In the genomic region with DNA sequence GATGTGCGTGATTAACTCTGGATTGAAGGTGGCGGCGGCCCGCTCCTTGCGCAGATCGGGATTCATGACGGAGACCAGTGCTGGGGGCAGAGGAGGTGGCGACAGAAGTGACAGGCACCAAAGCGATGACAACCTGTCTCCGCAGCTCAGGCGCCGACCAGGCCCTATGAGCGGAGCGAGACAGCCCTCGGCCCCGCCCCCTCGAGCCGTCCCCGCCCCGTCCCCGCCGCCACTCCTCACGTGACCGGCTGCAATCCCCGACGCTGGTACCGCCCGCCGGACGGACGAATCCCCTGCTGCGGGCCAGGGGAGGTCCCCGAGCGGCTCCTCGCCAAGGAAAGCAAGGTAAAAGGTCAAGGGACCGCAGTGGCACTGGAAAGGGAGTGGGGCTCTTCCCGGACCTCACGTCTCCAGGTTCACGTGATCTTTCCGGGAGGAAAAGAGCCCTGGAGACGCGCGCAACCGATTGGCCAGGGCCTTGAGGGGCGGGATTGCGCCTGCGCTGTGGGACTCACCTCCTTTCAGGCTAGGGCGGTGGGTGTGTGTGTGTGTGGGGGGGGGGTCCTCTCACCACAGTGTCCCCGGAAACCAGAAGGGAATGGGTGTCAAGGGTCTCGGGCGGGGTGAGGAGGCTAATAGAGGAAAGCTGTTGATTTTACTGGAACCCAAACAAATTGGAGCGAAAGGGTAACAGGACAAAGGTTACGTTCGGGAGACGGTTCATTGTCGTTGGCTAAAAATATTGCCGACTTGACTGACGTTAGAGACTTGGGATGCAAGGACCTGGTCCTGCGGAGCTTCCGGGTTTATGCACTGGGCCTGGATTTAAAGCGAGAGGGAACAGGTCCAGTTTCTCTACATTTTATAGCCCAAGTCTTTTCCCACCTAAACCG, we compare ENCODE assay signal across 8 mouse cellular contexts. TPM values are rescaled to one million over a fixed set of nuclear protein-coding genes. Genes with fewer than 3 reads are reported as not detected.
DNase-seq lines count a peak whose midpoint lies in the region; ATAC-seq and TF ChIP-seq lines count a peak whose summit lies in the region.

A gene (plus strand): TSS at position 217 of the 893 bp plus-strand sequence.
A gene (minus strand): TSS at position 407 of the 893 bp plus-strand sequence.

- H3K4me1 ChIP-seq in bone marrow, adult 2 months (ENCODE audit: control insufficient read depth, insufficient read depth, low read length) = peaks cover 1% of the 10 kb centered on the region
- H3K4me1 ChIP-seq in embryonic facial prominence, embryonic 15.5 days = peaks cover 26% of the 10 kb centered on the region
- H3K4me1 ChIP-seq in limb, embryonic 14.5 days (ENCODE audit: control insufficient read depth, insufficient read depth, low read length) = peaks cover 9% of the 10 kb centered on the region
- H3K4me1 ChIP-seq in midbrain, postnatal 0 days (ENCODE audit: insufficient read depth, low read length) = peaks cover 4% of the 10 kb centered on the region

- no peaks in the 10 kb centered on the region for H3K9me3 ChIP-seq in embryonic facial prominence, embryonic 15.5 days (replicated peaks)
- no peaks in the 10 kb centered on the region for H3K9me3 ChIP-seq in limb, embryonic 14.5 days (ENCODE audit: control insufficient read depth, low read length)
- H3K9me3 ChIP-seq in midbrain, postnatal 0 days (ENCODE audit: low read length) = no peaks in the 10 kb centered on the region

- ATAC-seq in embryonic facial prominence, embryonic 15.5 days (ENCODE audit: insufficient number of reproducible peaks, low FRiP score, low TSS enrichment, low read depth) = peak; percentile 98
- ATAC-seq in limb, embryonic 14.5 days (ENCODE audit: low FRiP score, low read depth) = peak; percentile 98
- peak; percentile 98 for ATAC-seq in midbrain, postnatal 0 days (ENCODE audit: low FRiP score)

- H3K4me3 ChIP-seq in bone marrow, adult 2 months (replicated peaks; ENCODE audit: control insufficient read depth, low read depth, low read length) = peak within 1 kb of the TSS; percentile 100
- H3K4me3 ChIP-seq in embryonic facial prominence, embryonic 15.5 days (replicated peaks) = peak within 1 kb of the TSS; percentile 89
- H3K4me3 ChIP-seq in limb, embryonic 14.5 days (replicated peaks; ENCODE audit: low read length) = peak within 1 kb of the TSS; percentile 66
- peak within 1 kb of the TSS; percentile 72 for H3K4me3 ChIP-seq in midbrain, postnatal 0 days (ENCODE audit: low read depth, low read length)

- H3K36me3 ChIP-seq in embryonic facial prominence, embryonic 15.5 days = peaks cover 25% of the 10 kb centered on the region; the same call in 1 of the 2 replicates
- H3K36me3 ChIP-seq in limb, embryonic 14.5 days (ENCODE audit: control insufficient read depth, insufficient read depth, low read length) = peaks cover 21% of the 10 kb centered on the region
- peaks cover 6% of the 10 kb centered on the region; the same call in 1 of the 2 replicates for H3K36me3 ChIP-seq in midbrain, postnatal 0 days (ENCODE audit: insufficient read depth, low read length)

- H3K27ac ChIP-seq in bone marrow, adult 2 months (ENCODE audit: control insufficient read depth, insufficient read depth, low read depth, low read length, poor library complexity) = peak within 1 kb of the TSS; percentile 89
- H3K27ac ChIP-seq in embryonic facial prominence, embryonic 15.5 days (replicated peaks) = peak within 1 kb of the TSS; percentile 98
- H3K27ac ChIP-seq in limb, embryonic 14.5 days (replicated peaks; ENCODE audit: low read depth, low read length) = peak within 1 kb of the TSS; percentile 83
- H3K27ac ChIP-seq in midbrain, postnatal 0 days (ENCODE audit: low read depth, low read length) = peak within 1 kb of the TSS; percentile 96

- peak within 1 kb of the TSS; percentile 88 for H3K9ac ChIP-seq in embryonic facial prominence, embryonic 15.5 days
- H3K9ac ChIP-seq in limb, embryonic 14.5 days (ENCODE audit: low read depth, low read length, severe bottlenecking) = peak within 1 kb of the TSS; percentile 81
- peak within 1 kb of the TSS; percentile 73 for H3K9ac ChIP-seq in midbrain, postnatal 0 days (replicated peaks; ENCODE audit: low read length, poor library complexity, severe bottlenecking)

- DNase-seq in 416B (ENCODE audit: low read depth) = peak; percentile 97
- DNase-seq in heart, adult 8-10 months (ENCODE audit: low spot score) = peak; percentile 99
- peak; percentile 98 for DNase-seq in kidney, adult 9 months
- peak; percentile 95 for DNase-seq in limb, embryonic 14.5 days (ENCODE audit: low spot score)
- DNase-seq in midbrain, postnatal 0 days (ENCODE audit: low spot score) = peak; percentile 98
- DNase-seq in spleen, postnatal 14 days (ENCODE audit: low spot score in 2 of 2) = peak; percentile 88 to 89

- no peaks in the 10 kb centered on the region for H3K27me3 ChIP-seq in embryonic facial prominence, embryonic 15.5 days
- H3K27me3 ChIP-seq in limb, embryonic 14.5 days (ENCODE audit: control insufficient read depth, insufficient read depth, low read length) = no peaks in the 10 kb centered on the region
- no peaks in the 10 kb centered on the region for H3K27me3 ChIP-seq in midbrain, postnatal 0 days (ENCODE audit: insufficient read depth, low read length)

- TF ChIP-seq CTCF in bone marrow, adult 2 months (IDR thresholded peaks at IDR 0.05; ENCODE audit: control insufficient read depth, insufficient read depth, low read length) = no peak
- TF ChIP-seq CTCF in midbrain, postnatal 0 days (IDR thresholded peaks at IDR 0.05) = no peak

- H3K4me2 ChIP-seq in embryonic facial prominence, embryonic 15.5 days (replicated peaks) = peak within 1 kb of the TSS; percentile 69
- peak within 1 kb of the TSS; percentile 45 for H3K4me2 ChIP-seq in limb, embryonic 14.5 days (replicated peaks; ENCODE audit: low read depth, low read length, severe bottlenecking)
- peak within 1 kb of the TSS; percentile 61 for H3K4me2 ChIP-seq in midbrain, postnatal 0 days (ENCODE audit: low read depth, low read length, poor library complexity, severe bottlenecking)

- peak; percentile 94 for TF ChIP-seq POLR2A in bone marrow, adult 2 months (IDR thresholded peaks at IDR 0.05; ENCODE audit: borderline replicate concordance, control insufficient read depth, low read depth, low read length)
- peak; percentile 33; the same call in 1 of the 2 replicates for TF ChIP-seq POLR2A in limb, embryonic 14.5 days (IDR thresholded peaks at IDR 0.05; ENCODE audit: borderline replicate concordance, extremely low read depth, insufficient read depth, insufficient read length)

- under 1% methylated on average over 62 of the region's 62 CpGs for WGBS in bone marrow, adult 2 months
- under 1% methylated on average over 62 of the region's 62 CpGs for WGBS in embryonic facial prominence, embryonic 15.5 days
- WGBS in limb, embryonic 14.5 days = under 1% methylated on average over 51 of the region's 62 CpGs
- WGBS in midbrain, postnatal 0 days = under 1% methylated on average over 59 of the region's 62 CpGs

RNA-seq across cellular contexts. Expression of the first gene that starts in this region (rescaled TPM):
- 20.2 and 30.0 TPM in 2 replicates for polyA plus RNA-seq in bone marrow, adult 2 months (2011; ENCODE audit: insufficient read depth, insufficient read length, low replicate concordance, missing spikeins)
- 81.0 and 86.7 TPM in 2 replicates for polyA plus RNA-seq in embryonic facial prominence, embryonic 15.5 days (2015; fragmentation: Nextera tagmentation; extraction: Ambion mirVana)
- total RNA-seq in heart, adult 8-10 months (2022) = 10 to 100 TPM; 10.1 to 15.1 (median 10.8) TPM
- polyA plus RNA-seq in limb, embryonic 14.5 days (2012; rRNA removed) = 44.2 and 50.0 TPM in 2 replicates
- polyA plus RNA-seq in limb, embryonic 14.5 days (2014; fragmentation: Nextera tagmentation; extraction: Ambion mirVana) = 67.4 and 70.5 TPM in 2 replicates
- 54.2 and 60.5 TPM in 2 replicates for total RNA-seq in midbrain, postnatal 0 days (2014; rRNA removed)
- polyA plus RNA-seq in midbrain, postnatal 0 days (2015; fragmentation: Nextera tagmentation; extraction: Ambion mirVana) = 91.2 and 101 TPM in 2 replicates

RNA-seq across cellular contexts. Expression of the second gene that starts in this region (rescaled TPM):
- 9.8 and 20.0 TPM in 2 replicates for polyA plus RNA-seq in bone marrow, adult 2 months (2011; ENCODE audit: insufficient read depth, insufficient read length, low replicate concordance, missing spikeins)
- polyA plus RNA-seq in embryonic facial prominence, embryonic 15.5 days (2015; fragmentation: Nextera tagmentation; extraction: Ambion mirVana) = 29.1 and 31.1 TPM in 2 replicates
- 100 to 1,000 TPM; 199 to 220 (median 213) TPM for total RNA-seq in heart, adult 8-10 months (2022)
- polyA plus RNA-seq in limb, embryonic 14.5 days (2012; rRNA removed) = 38.1 and 42.9 TPM in 2 replicates
- polyA plus RNA-seq in limb, embryonic 14.5 days (2014; fragmentation: Nextera tagmentation; extraction: Ambion mirVana) = 26.3 and 30.1 TPM in 2 replicates
- 110 and 116 TPM in 2 replicates for total RNA-seq in midbrain, postnatal 0 days (2014; rRNA removed)
- polyA plus RNA-seq in midbrain, postnatal 0 days (2015; fragmentation: Nextera tagmentation; extraction: Ambion mirVana) = 66.1 and 69.2 TPM in 2 replicates

Comparison
In these comparisons a context has a peak if more than half of its experiments do, and no peak if none do; other contexts are left out.
1. Peak in every context shown above with its lines: DNase-seq, ATAC-seq, H3K4me3 ChIP-seq and H3K27ac ChIP-seq.